Mouse (Mus musculus): ENCODE measurements at regions not wholly inside any gene's neighbourhood (a gene's known extent, or its start where the extent isn't known, plus 50 kb on each side); places are given as distances from the start of the nearest gene placed in this dataset.

DNA sequence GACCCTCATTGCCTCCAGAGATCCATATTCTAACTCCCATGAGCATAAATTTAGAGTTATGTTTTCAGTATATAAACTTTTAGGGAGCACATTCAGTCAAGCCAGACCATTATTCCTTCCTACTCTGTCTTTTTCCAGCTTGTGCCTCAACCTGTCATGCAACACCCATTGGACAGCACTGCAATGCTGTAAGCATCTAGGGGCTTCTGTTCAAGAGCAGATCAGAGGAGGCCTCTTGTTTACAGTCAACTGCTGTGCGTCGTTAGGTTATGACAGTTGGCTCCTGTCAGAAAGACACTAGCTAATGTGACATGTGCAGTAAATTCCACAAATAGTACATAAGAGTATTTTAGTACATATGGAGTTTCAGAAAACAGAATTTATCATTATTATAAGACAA, 165.0 kb upstream of the Itga4 start:
- Histone ChIP-seq H3K4me2 (ENCODE audit: low read length) (no peak overlapping the region), H3K4me1 (replicated peaks; ENCODE audit: control insufficient read depth, insufficient read depth, low read length) (no peaks in the 10 kb centered on the region), H3K27me3 (replicated peaks; ENCODE audit: control insufficient read depth, insufficient read depth, low read length) (no peaks in the 10 kb centered on the region), H3K9ac (replicated peaks; ENCODE audit: low read depth, low read length) (no peak overlapping the region), H3K36me3 (ENCODE audit: control insufficient read depth, insufficient read depth) (no peaks in the 10 kb centered on the region), H3K9me3 (ENCODE audit: control insufficient read depth, low read length) (no peaks in the 10 kb centered on the region), H3K27ac (ENCODE audit: low read length) (no peak overlapping the region), H3K4me3 (replicated peaks; ENCODE audit: low read length) (no peak overlapping the region)
- WGBS, result 89% methylated on average over 2 of the region's 2 CpGs
- ATAC-seq, result no peak

DNA sequence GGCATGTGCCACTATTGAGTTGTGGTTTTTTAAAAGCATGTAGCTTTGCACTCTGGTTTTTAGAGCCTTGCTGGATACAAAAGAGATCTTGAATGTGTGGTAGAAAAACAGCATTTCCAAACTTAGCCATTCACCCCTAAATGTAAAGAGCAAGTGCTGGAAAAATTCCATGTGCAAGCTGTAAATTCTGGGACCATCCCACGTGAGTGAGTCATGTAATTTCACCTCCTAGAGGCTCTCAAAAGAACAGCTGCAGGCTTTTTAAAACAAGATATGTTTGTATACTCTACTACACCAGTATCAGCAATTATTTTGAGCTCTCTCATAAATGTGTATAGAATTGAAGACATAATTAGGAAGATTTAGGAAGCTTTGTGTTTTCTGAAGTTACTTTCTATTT, 160.9 kb upstream of the Itga4 start:
- H3K4me1 ChIP-seq (replicated peaks; ENCODE audit: control insufficient read depth, insufficient read depth, low read length), result no peaks in the 10 kb centered on the region
- no peak overlapping the region for H3K4me2 ChIP-seq (ENCODE audit: low read length)
- no peaks in the 10 kb centered on the region for H3K36me3 ChIP-seq (ENCODE audit: control insufficient read depth, insufficient read depth)
- H3K4me3 ChIP-seq (replicated peaks; ENCODE audit: low read length), result no peak overlapping the region
- no peak overlapping the region for H3K9ac ChIP-seq (replicated peaks; ENCODE audit: low read depth, low read length)
- no peak for ATAC-seq
- no peak overlapping the region for H3K27ac ChIP-seq (ENCODE audit: low read length)
- WGBS, result 5% methylated on average over 1 of the region's 1 CpGs
- H3K27me3 ChIP-seq (replicated peaks; ENCODE audit: control insufficient read depth, insufficient read depth, low read length), result no peaks in the 10 kb centered on the region
- no peaks in the 10 kb centered on the region for H3K9me3 ChIP-seq (ENCODE audit: control insufficient read depth, low read length)

DNA sequence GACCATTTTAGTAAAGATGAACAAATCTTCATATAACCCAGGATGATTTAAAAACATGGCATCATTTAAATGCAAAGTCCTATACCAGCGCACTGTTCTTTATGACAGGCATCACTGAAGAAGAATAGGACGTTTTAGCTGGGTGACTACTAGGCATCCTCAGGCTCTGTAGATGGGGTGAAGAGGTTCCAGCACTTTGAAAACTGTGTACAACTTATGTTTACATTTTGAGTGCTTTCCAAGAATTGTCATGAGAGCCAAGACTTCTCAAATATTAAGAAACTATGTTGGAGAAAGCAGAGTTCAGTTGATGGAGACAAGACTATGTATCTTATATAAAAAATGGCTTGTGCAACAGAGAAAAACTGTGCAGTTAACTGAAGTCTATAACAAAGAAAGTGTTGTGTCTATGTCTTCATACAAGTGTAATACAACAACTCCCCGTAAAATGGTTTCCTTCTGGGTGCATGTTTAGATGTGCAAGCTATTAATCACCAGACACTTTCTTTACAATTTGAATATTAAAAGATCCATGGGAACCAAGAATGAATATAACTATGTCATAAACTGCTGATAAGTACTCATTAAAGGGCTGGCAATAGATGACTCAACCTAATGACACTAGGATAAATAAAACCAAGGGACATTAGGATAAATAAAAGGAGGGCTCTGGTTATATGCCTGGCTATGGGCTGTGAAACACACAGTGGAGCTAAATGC, 158.5 kb upstream of the Itga4 start:
- no peak for ATAC-seq
- no peak overlapping the region for H3K4me2 ChIP-seq (ENCODE audit: low read length)
- no peaks in the 10 kb centered on the region for H3K4me1 ChIP-seq (replicated peaks; ENCODE audit: control insufficient read depth, insufficient read depth, low read length)
- no peaks in the 10 kb centered on the region for H3K9me3 ChIP-seq (ENCODE audit: control insufficient read depth, low read length)
- H3K9ac ChIP-seq (replicated peaks; ENCODE audit: low read depth, low read length), result no peak overlapping the region
- 88% methylated on average over 3 of the region's 3 CpGs for WGBS
- H3K27me3 ChIP-seq (replicated peaks; ENCODE audit: control insufficient read depth, insufficient read depth, low read length), result no peaks in the 10 kb centered on the region
- H3K27ac ChIP-seq (ENCODE audit: low read length), result no peak overlapping the region
- no peaks in the 10 kb centered on the region for H3K36me3 ChIP-seq (ENCODE audit: control insufficient read depth, insufficient read depth)
- no peak overlapping the region for H3K4me3 ChIP-seq (replicated peaks; ENCODE audit: low read length)

DNA sequence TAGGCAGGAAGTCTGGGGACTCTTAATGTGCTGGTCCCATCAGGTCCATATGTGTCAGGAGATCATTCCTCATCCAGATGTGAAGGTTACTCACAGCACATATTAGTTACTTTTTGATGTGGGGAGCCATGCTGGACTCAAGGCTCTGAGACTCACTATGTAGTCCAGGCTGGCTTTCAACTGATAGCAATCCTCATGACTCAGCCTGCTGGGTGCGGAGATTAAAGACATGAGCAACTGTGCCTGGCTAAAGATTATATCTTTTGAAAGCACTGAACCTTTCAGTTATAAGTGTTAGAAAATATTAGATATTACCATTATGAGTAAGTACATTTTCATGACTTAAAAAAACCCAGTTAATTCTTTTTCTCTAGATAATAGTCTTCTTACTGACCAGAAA, 155.6 kb upstream of the Itga4 start:
- Histone ChIP-seq H3K4me3 (replicated peaks; ENCODE audit: low read length) (no peak overlapping the region), H3K4me2 (ENCODE audit: low read length) (no peak overlapping the region), H3K9me3 (ENCODE audit: control insufficient read depth, low read length) (no peaks in the 10 kb centered on the region), H3K27ac (ENCODE audit: low read length) (no peak overlapping the region), H3K27me3 (replicated peaks; ENCODE audit: control insufficient read depth, insufficient read depth, low read length) (no peaks in the 10 kb centered on the region), H3K36me3 (ENCODE audit: control insufficient read depth, insufficient read depth) (no peaks in the 10 kb centered on the region), H3K4me1 (replicated peaks; ENCODE audit: control insufficient read depth, insufficient read depth, low read length) (no peaks in the 10 kb centered on the region), H3K9ac (replicated peaks; ENCODE audit: low read depth, low read length) (no peak overlapping the region)
- WGBS, result 97% methylated on average over 1 of the region's 1 CpGs
- ATAC-seq, result no peak

DNA sequence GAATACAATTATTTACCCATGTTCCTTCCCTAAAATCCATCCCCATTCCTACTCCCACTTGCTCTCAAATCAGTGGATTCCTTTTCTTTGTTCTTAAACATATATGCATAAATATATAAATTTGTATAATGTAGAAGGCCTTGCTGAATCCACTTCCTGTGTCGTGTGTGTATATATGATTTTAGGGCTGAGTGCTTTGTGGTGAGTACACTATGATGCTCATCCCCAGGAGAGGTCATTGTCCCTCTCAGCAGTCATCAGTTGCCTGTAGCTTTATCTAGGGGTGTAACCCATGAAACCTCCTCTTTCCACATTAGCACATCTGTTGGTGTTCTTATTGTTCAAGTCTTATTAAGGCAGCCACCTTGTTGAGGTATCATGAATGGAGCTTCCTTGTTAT, 143.6 kb upstream of the Itga4 start:
- no peaks in the 10 kb centered on the region for H3K9me3 ChIP-seq (ENCODE audit: control insufficient read depth, low read length)
- H3K4me3 ChIP-seq (replicated peaks; ENCODE audit: low read length), result no peak overlapping the region
- no peak overlapping the region for H3K9ac ChIP-seq (replicated peaks; ENCODE audit: low read depth, low read length)
- 83% methylated on average over 1 of the region's 1 CpGs for WGBS
- no peaks in the 10 kb centered on the region for H3K27me3 ChIP-seq (replicated peaks; ENCODE audit: control insufficient read depth, insufficient read depth, low read length)
- ATAC-seq, result no peak
- H3K4me1 ChIP-seq (replicated peaks; ENCODE audit: control insufficient read depth, insufficient read depth, low read length), result no peaks in the 10 kb centered on the region
- H3K27ac ChIP-seq (ENCODE audit: low read length), result no peak overlapping the region
- no peaks in the 10 kb centered on the region for H3K36me3 ChIP-seq (ENCODE audit: control insufficient read depth, insufficient read depth)
- H3K4me2 ChIP-seq (ENCODE audit: low read length), result no peak overlapping the region

DNA sequence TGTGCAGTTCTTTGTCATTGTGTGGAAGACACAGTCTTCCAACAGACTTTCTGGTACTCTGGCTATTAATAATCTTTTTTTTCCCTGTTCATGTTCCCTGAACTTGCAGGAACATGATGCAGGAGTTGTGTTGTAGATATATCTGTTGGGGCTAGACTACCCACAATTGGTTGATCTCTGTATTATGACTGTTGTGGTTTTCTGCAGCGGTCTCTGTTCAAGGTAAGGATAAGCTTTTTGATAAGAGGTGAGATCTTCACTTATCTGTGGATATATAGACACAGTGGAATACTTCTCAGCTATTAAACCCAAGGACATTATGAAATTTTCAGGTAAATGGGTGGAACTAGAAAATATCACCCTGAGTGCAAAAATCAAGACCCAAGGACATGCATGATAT, 143.2 kb upstream of the Itga4 start:
- no peaks in the 10 kb centered on the region for H3K27me3 ChIP-seq (replicated peaks; ENCODE audit: control insufficient read depth, insufficient read depth, low read length)

DNA sequence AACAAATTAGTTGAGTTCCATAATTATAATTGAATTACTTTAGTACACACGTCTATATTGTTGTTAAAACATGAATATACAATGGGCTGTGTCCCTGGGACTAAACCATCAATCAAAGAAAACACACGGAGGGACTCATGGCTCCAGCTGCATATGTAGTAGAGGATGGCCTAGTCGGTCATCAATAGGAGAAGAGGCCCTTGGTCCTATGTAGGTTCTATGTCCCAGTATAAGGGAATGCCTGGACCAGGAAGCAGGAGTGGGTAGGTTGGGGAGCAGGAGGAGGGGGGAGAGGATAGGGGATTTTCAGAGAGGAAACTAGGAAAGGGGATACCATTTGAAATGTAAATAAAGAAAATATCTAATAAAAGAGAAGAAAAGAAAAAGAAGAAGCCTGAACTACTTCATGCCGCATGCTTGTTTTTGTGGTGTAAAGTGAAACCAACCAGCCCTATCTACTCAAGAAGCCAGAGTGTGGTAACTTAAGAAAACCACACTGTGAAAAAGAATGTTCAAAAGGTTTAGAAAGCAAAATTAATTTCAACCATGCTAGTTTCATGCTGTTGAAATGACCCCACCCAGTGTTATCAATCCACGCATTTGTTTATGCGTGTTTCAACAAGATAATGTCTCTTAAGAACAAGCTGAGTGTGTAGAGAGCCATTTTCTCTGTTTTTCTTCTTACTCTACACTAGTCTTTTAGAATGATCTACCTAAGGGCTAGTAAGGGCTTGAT, 134.4 kb upstream of the Itga4 start:
- Histone ChIP-seq H3K4me1 (replicated peaks; ENCODE audit: control insufficient read depth, insufficient read depth, low read length) (no peaks in the 10 kb centered on the region), H3K4me2 (ENCODE audit: low read length) (no peak overlapping the region), H3K9me3 (ENCODE audit: control insufficient read depth, low read length) (no peaks in the 10 kb centered on the region), H3K36me3 (ENCODE audit: control insufficient read depth, insufficient read depth) (no peaks in the 10 kb centered on the region), H3K4me3 (replicated peaks; ENCODE audit: low read length) (no peak overlapping the region), H3K9ac (replicated peaks; ENCODE audit: low read depth, low read length) (no peak overlapping the region), H3K27me3 (replicated peaks; ENCODE audit: control insufficient read depth, insufficient read depth, low read length) (no peaks in the 10 kb centered on the region), H3K27ac (ENCODE audit: low read length) (no peak overlapping the region)
- no peak for ATAC-seq
- WGBS, result 90% methylated on average over 6 of the region's 6 CpGs

More for the DNA sequence above, 143.2 kb upstream of the Itga4 start:
- Histone ChIP-seq H3K36me3 (ENCODE audit: control insufficient read depth, insufficient read depth) (no peaks in the 10 kb centered on the region), H3K4me2 (ENCODE audit: low read length) (no peak overlapping the region), H3K9me3 (ENCODE audit: control insufficient read depth, low read length) (no peaks in the 10 kb centered on the region), H3K4me1 (replicated peaks; ENCODE audit: control insufficient read depth, insufficient read depth, low read length) (no peaks in the 10 kb centered on the region), H3K4me3 (replicated peaks; ENCODE audit: low read length) (no peak overlapping the region), H3K9ac (replicated peaks; ENCODE audit: low read depth, low read length) (no peak overlapping the region), H3K27ac (ENCODE audit: low read length) (no peak overlapping the region)
- WGBS, result 91% methylated on average over 1 of the region's 1 CpGs
- ATAC-seq, result no peak

DNA sequence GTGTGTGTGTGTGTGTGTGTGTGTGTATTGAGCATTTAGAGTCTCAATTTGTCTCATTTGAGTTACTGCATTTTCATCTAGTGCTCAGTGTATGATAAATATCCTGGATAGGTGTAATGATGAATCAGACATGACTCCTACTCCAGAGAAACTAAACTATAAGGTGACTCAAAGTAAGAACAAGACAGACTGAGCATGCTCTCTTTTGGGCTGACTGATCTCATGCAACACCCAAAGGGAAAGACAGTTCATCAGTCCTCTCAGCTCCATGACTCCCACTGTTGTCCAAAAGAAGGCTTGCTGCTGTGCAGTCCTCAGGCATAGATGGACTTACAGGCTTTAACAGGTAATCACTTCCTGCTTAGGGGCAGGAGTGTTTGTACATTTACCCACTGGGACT, 132.7 kb upstream of the Itga4 start:
- no peak for ATAC-seq
- Histone ChIP-seq H3K9me3 (ENCODE audit: control insufficient read depth, low read length) (no peaks in the 10 kb centered on the region), H3K36me3 (ENCODE audit: control insufficient read depth, insufficient read depth) (no peaks in the 10 kb centered on the region), H3K4me3 (replicated peaks; ENCODE audit: low read length) (no peak overlapping the region), H3K27me3 (replicated peaks; ENCODE audit: control insufficient read depth, insufficient read depth, low read length) (no peaks in the 10 kb centered on the region), H3K4me1 (replicated peaks; ENCODE audit: control insufficient read depth, insufficient read depth, low read length) (no peaks in the 10 kb centered on the region), H3K27ac (ENCODE audit: low read length) (no peak overlapping the region), H3K9ac (replicated peaks; ENCODE audit: low read depth, low read length) (no peak overlapping the region), H3K4me2 (ENCODE audit: low read length) (no peak overlapping the region)

DNA sequence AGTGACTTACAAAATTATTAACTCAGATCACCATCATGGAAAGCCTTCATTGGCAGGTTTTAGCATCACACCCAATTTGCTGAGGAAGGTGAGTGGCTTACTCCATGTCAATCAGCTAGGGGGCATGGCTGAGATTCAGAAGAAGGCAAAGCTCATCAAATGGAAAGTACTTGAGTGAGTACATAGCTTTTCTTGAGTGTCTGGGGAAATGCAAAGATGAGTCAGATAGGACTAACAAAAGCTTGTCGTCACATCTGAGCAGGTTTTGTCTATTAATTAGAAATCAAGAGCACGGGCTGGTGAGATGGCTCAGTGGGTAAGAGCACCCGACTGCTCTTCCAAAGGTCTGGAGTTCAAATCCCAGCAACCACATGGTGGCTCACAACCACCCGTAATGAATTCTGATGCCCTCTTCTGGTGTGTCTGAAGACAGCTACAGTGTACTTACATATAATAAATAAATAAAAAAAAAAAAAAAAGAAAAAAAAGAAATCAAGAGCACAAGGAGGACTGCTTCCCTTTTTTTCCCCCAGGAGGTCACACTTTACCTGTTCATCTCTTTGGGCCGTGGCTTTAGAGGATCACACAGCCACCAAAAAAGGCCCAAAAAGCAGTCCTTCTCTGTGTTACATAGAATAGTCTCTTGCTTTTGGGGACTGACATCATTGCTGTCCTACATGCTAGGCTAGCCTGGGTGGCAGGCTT, 130.8 kb upstream of the Itga4 start:
- no peak for ATAC-seq
- H3K4me3 ChIP-seq (replicated peaks; ENCODE audit: low read length), result no peak overlapping the region
- WGBS, result 83% methylated on average over 4 of the region's 5 CpGs
- H3K4me1 ChIP-seq (replicated peaks; ENCODE audit: control insufficient read depth, insufficient read depth, low read length), result no peaks in the 10 kb centered on the region
- H3K27me3 ChIP-seq (replicated peaks; ENCODE audit: control insufficient read depth, insufficient read depth, low read length), result no peaks in the 10 kb centered on the region
- H3K4me2 ChIP-seq (ENCODE audit: low read length), result no peak overlapping the region
- no peaks in the 10 kb centered on the region for H3K36me3 ChIP-seq (ENCODE audit: control insufficient read depth, insufficient read depth)
- no peak overlapping the region for H3K9ac ChIP-seq (replicated peaks; ENCODE audit: low read depth, low read length)
- no peak overlapping the region for H3K27ac ChIP-seq (ENCODE audit: low read length)
- H3K9me3 ChIP-seq (ENCODE audit: control insufficient read depth, low read length), result no peaks in the 10 kb centered on the region

All from forebrain, embryonic 16.5 days (tissue).